Mouse (Mus musculus) kidney, postnatal 10 days (tissue): ENCODE results near the gene Tpo.

Source experiments
- DNase-seq: peaks from one replicate; pipeline ENCODE4 v3.0.0; 2021; ENCODE audit warnings: mixed read lengths

Tpo gene

DNA sequence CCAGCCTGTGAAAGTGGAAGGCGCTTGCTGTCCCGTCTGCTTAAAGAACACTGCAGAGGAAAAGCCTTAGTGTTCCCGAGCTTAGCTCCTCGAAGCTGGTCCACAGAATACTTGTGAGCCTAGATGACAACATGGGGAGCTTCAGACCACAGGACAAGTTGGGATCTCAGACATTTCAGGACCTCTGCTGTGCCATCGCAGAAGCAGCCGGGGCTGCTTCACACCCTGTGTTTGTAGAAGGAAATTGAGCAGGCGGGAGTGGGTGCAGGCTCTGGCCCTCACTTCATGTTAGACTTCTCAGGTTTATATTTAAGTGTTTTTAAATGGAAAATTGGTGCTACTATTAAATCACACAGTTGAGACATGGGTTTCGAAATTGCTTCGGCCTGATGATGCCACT is 116.9 kb downstream of the Tpo start:
- no peak for DNase-seq

DNA sequence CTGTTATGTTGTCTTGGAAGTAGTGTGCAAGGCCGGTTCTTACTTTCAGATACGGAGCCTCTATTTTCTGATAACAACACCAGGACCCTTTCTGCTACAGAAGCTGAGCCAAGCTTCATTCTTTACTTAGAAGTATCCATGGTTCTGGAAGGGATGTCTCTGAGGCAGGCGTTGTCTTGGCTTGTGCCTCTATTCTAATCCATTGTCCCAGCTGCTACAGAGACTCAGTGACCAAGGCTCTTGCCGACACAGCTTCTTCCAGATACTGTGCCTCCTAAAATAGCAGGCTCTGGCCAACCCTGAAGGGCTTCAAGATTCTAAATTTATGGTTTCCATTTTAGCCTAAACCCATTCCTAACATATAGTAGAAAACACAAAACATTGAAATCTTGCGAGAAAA is 123.7 kb downstream of the Tpo start:
- no peak for DNase-seq

- DNase-seq: no peak
These were observed 125.8 kb downstream of the Tpo start for GRCm38 (mm10) chr12:30006586-30006985.
